Mouse (Mus musculus): ENCODE data around the gene Slc25a10.

GRCm38 (mm10) chr11:120528903-120529302 lies 37.3 kb downstream of the Slc25a10 start:
- TF ChIP-seq CTCF (IDR thresholded peaks at IDR 0.05; ENCODE audit: borderline replicate concordance, insufficient read depth, low read length) (no peak), POLR2A (IDR thresholded peaks at IDR 0.05; ENCODE audit: low read depth, low read length) (no peak)
